14 mouse cellular contexts compared by ENCODE assay signal in the genomic region with DNA sequence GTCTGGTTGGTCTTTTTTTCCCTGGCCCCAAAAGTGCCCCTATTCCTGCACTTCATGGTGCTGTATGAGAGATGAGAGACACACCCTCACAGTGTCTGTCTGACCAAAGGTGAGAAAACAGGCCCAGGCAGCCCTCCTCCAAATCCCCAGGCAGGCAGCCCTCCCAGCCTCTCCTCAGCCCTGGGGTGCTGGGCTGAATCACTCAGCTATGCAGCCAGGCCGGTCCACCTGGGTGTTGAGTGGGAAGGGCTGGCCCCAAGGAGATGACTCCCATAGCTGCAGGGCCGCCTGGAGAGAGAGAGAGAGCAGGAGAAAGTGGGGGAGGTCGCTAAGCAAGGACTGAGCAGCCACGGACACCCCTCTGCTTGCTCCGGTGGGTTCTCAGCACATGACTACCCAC. TPM values are rescaled to one million over a fixed set of nuclear protein-coding genes. Genes with fewer than 3 reads are reported as not detected.
DNase-seq lines count a peak whose midpoint lies in the region; ATAC-seq lines count a peak whose summit lies in the region.
"Had no signal": no experiment of that assay in that cellular context is flagged by ENCODE, and none has a peak within 500 bp of the region (broad histone marks: within the 10 kb centered on the region; RNA-seq: fewer than 3 reads in every experiment).

No protein-coding gene starts in this region.

- H3K27ac ChIP-seq in neural tube, embryonic 11.5 days (ENCODE audit: low read depth, low read length), result no peak overlapping the region
- H3K27ac ChIP-seq in limb, embryonic 15.5 days, result peak overlapping the region; percentile 69

- ATAC-seq in neural tube, embryonic 11.5 days (ENCODE audit: insufficient read depth, low FRiP score, low TSS enrichment), result no peak
- ATAC-seq in limb, embryonic 15.5 days (ENCODE audit: insufficient number of reproducible peaks, low FRiP score, low TSS enrichment, low read depth), result peak; percentile 52; the same call in 1 of the 2 replicates
- no peak for ATAC-seq in CD4-positive, CD25-positive, alpha-beta regulatory T cell, adult 4 months

- 0 out of 2 replicates have a peak overlapping the region, but pooled peaks have one; percentile 30 for H3K9ac ChIP-seq in neural tube, embryonic 11.5 days (ENCODE audit: low read length)
- H3K9ac ChIP-seq in limb, embryonic 15.5 days, result no peak overlapping the region

- H3K4me1 ChIP-seq in neural tube, embryonic 11.5 days (ENCODE audit: control insufficient read depth, insufficient read depth, low read length), result peaks cover 69% of the 10 kb centered on the region
- peaks cover 67% of the 10 kb centered on the region for H3K4me1 ChIP-seq in limb, embryonic 15.5 days

- intact Hi-C loops in heart, postnatal 25 days (cut with DNase I), result loop anchor here (5.0 kb wide), 1 partner anchor 37 kb away; no protein-coding TSS in a partner anchor

- no peaks in the 10 kb centered on the region for H3K27me3 ChIP-seq in neural tube, embryonic 11.5 days (ENCODE audit: control insufficient read depth, insufficient read depth, low read length)
- H3K27me3 ChIP-seq in limb, embryonic 15.5 days, result no peaks in the 10 kb centered on the region

- no peak overlapping the region for H3K4me2 ChIP-seq in neural tube, embryonic 11.5 days (ENCODE audit: low read depth)
- H3K4me2 ChIP-seq in limb, embryonic 15.5 days, result no peak overlapping the region

- no peak for DNase-seq in neural tube, embryonic 11.5 days (ENCODE audit: low spot score)
- no peak for DNase-seq in neural tube, embryonic 10.5 days (ENCODE audit: extremely low spot score, low spot score)
- peak; percentile 52 for DNase-seq in kidney, adult 18-20 months
- DNase-seq in urinary bladder, postnatal 36 days (ENCODE audit: low spot score in 2 of 2), result peak; percentile 85 to 86
- DNase-seq in heart, postnatal 25 days (ENCODE audit: low spot score), result no peak
- DNase-seq in Muller cell, postnatal 12 days (ENCODE audit: inconsistent ontology term), result no peak
- DNase-seq: adrenal gland, adult 2 months; cerebellum, adult 9-10 months; heart, postnatal 10 days; thymus, adult 18-20 months had no signal

- no peak overlapping the region for H3K4me3 ChIP-seq in neural tube, embryonic 11.5 days (ENCODE audit: low read depth, low read length)
- no peak overlapping the region for H3K4me3 ChIP-seq in limb, embryonic 15.5 days

- H3K36me3 ChIP-seq in neural tube, embryonic 11.5 days (ENCODE audit: control insufficient read depth, insufficient read depth, low read length), result no peaks in the 10 kb centered on the region; the same call in 1 of the 2 replicates
- H3K36me3 ChIP-seq in limb, embryonic 15.5 days, result no peaks in the 10 kb centered on the region

- no peaks in the 10 kb centered on the region for H3K9me3 ChIP-seq in neural tube, embryonic 11.5 days (ENCODE audit: control insufficient read depth, low read length)
- no peaks in the 10 kb centered on the region for H3K9me3 ChIP-seq in limb, embryonic 15.5 days

- 29% methylated on average over 5 of the region's 5 CpGs for WGBS in neural tube, embryonic 11.5 days
- 32% methylated on average over 5 of the region's 5 CpGs for WGBS in limb, embryonic 15.5 days

RNA-seq across cellular contexts. Expression of gene Fignl2, which starts 7.6 kb away (rescaled TPM):
- 1.6 and 1.7 TPM in 2 replicates for polyA plus RNA-seq in neural tube, embryonic 11.5 days (2014; fragmentation: Nextera tagmentation; extraction: Ambion mirVana)
- polyA plus RNA-seq in limb, embryonic 15.5 days (2015; fragmentation: Nextera tagmentation; extraction: Ambion mirVana), result 0.09 and 0.12 TPM in 2 replicates
- polyA plus RNA-seq in CD4-positive, CD25-positive, alpha-beta regulatory T cell, adult 4 months (2017; shearing (Covaris generic)), result not detected
- total RNA-seq in heart, postnatal 25 days (2021), result 1 to 10 TPM; 1.3 to 1.4 TPM

RNA-seq across cellular contexts. Expression of gene Gm47841, which starts 23.6 kb away (rescaled TPM):
- polyA plus RNA-seq in neural tube, embryonic 11.5 days (2014; fragmentation: Nextera tagmentation; extraction: Ambion mirVana), result not detected in 2 replicates
- not detected in 2 replicates for polyA plus RNA-seq in limb, embryonic 15.5 days (2015; fragmentation: Nextera tagmentation; extraction: Ambion mirVana)
- not detected for polyA plus RNA-seq in CD4-positive, CD25-positive, alpha-beta regulatory T cell, adult 4 months (2017; shearing (Covaris generic))
- not detected for total RNA-seq in heart, postnatal 25 days (2021)
- total RNA-seq: left cerebral cortex, adult 18-20 months; megakaryocyte, adult 5-6 weeks had no signal
- polyA plus RNA-seq: adrenal gland, adult 2 months had no signal

RNA-seq across cellular contexts. Expression of gene Ankrd33, which starts 44.8 kb away (rescaled TPM):
- not detected in 2 replicates for polyA plus RNA-seq in neural tube, embryonic 11.5 days (2014; fragmentation: Nextera tagmentation; extraction: Ambion mirVana)
- polyA plus RNA-seq in limb, embryonic 15.5 days (2015; fragmentation: Nextera tagmentation; extraction: Ambion mirVana), result not detected in 2 replicates
- not detected for polyA plus RNA-seq in CD4-positive, CD25-positive, alpha-beta regulatory T cell, adult 4 months (2017; shearing (Covaris generic))
- not detected for total RNA-seq in heart, postnatal 25 days (2021)
- total RNA-seq: heart, postnatal 10 days; left cerebral cortex, adult 18-20 months; megakaryocyte, adult 5-6 weeks had no signal

RNA-seq across cellular contexts. Expression of gene Acvrl1, which starts 57.6 kb away (rescaled TPM):
- polyA plus RNA-seq in neural tube, embryonic 11.5 days (2014; fragmentation: Nextera tagmentation; extraction: Ambion mirVana), result 5.1 and 5.2 TPM in 2 replicates
- polyA plus RNA-seq in limb, embryonic 15.5 days (2015; fragmentation: Nextera tagmentation; extraction: Ambion mirVana), result 16.3 and 17.7 TPM in 2 replicates
- polyA plus RNA-seq in CD4-positive, CD25-positive, alpha-beta regulatory T cell, adult 4 months (2017; shearing (Covaris generic)), result 1 to 10 TPM; 3.8 to 5.2 TPM
- total RNA-seq in heart, postnatal 25 days (2021), result 10 to 100 TPM; 23.2 to 31.5 TPM

Comparison
In these comparisons a context has a peak if more than half of its experiments do, and no peak if none do; other contexts are left out.
1. DNase-seq: peak in kidney, adult 18-20 months (single experiment) and urinary bladder, postnatal 36 days (2 of 2); none in neural tube, embryonic 11.5 days (single experiment), neural tube, embryonic 10.5 days (single experiment), heart, postnatal 25 days (single experiment) and Muller cell, postnatal 12 days (single experiment).